Mouse (Mus musculus): Measurements from ENCODE around the gene Mylpf. TPM values are rescaled to one million over a fixed set of nuclear protein-coding genes. Genes with fewer than 3 reads are reported as not detected.
"Not testable (repeated sequence)": the region's sequence is repeated elsewhere in the genome, so short reads cannot be mapped to it uniquely, and the experiment has no call there.

Mylpf gene
- polyA plus RNA-seq, 2 experiments, result 609 to 1,104 TPM

GRCm38 (mm10) chr7:127234777-127235176 lies 26.1 kb downstream of the Mylpf start:
- H3K9ac ChIP-seq (ENCODE audit: low read depth, low read length, severe bottlenecking), result no peak overlapping the region
- H3K9me3 ChIP-seq (ENCODE audit: control insufficient read depth, low read length), result no peaks in the 10 kb centered on the region
- WGBS, result 84% methylated on average over 2 of the region's 2 CpGs
- peaks cover 55% of the 10 kb centered on the region for H3K36me3 ChIP-seq (ENCODE audit: control insufficient read depth, insufficient read depth, low read length)
- peaks cover 12% of the 10 kb centered on the region for H3K4me1 ChIP-seq (ENCODE audit: control insufficient read depth, insufficient read depth, low read length)
- H3K27ac ChIP-seq (replicated peaks; ENCODE audit: low read depth, low read length), result no peak overlapping the region
- no peak overlapping the region for H3K4me3 ChIP-seq (replicated peaks; ENCODE audit: low read length)
- TF ChIP-seq POLR2A (IDR thresholded peaks at IDR 0.05; ENCODE audit: borderline replicate concordance, extremely low read depth, insufficient read depth, insufficient read length), result no peak
- ATAC-seq (ENCODE audit: low FRiP score, low read depth) (no peak), DNase-seq (ENCODE audit: low spot score) (no peak)
- H3K4me2 ChIP-seq (replicated peaks; ENCODE audit: low read depth, low read length, severe bottlenecking), result no peak overlapping the region
- H3K27me3 ChIP-seq (ENCODE audit: control insufficient read depth, insufficient read depth, low read length), result no peaks in the 10 kb centered on the region

- 37% methylated on average over 2 of the region's 2 CpGs for WGBS
- no peaks in the 10 kb centered on the region for H3K27me3 ChIP-seq (ENCODE audit: control insufficient read depth, insufficient read depth, low read length)
- peak overlapping the region; percentile 86 for H3K27ac ChIP-seq (replicated peaks; ENCODE audit: low read depth, low read length)
- ATAC-seq (ENCODE audit: low FRiP score, low read depth), result no peak
- no peaks in the 10 kb centered on the region for H3K9me3 ChIP-seq (ENCODE audit: control insufficient read depth, low read length)
- no peak for DNase-seq (ENCODE audit: low spot score)
- peaks cover 16% of the 10 kb centered on the region for H3K4me1 ChIP-seq (ENCODE audit: control insufficient read depth, insufficient read depth, low read length)
- no peak for TF ChIP-seq POLR2A (IDR thresholded peaks at IDR 0.05; ENCODE audit: borderline replicate concordance, extremely low read depth, insufficient read depth, insufficient read length)
- H3K9ac ChIP-seq (ENCODE audit: low read depth, low read length, severe bottlenecking), result peak overlapping the region; percentile 95; the same call in 1 of the 2 replicates
- H3K36me3 ChIP-seq (ENCODE audit: control insufficient read depth, insufficient read depth, low read length), result peaks cover 28% of the 10 kb centered on the region
- H3K4me2 ChIP-seq (replicated peaks; ENCODE audit: low read depth, low read length, severe bottlenecking), result peak overlapping the region; percentile 62
- H3K4me3 ChIP-seq (replicated peaks; ENCODE audit: low read length), result peak overlapping the region; percentile 87
Measured at GRCm38 (mm10) chr7:127243361-127243867, 34.7 kb downstream of the Mylpf start.

- Histone ChIP-seq H3K9me3 (ENCODE audit: control insufficient read depth, low read length) (no peaks in the 10 kb centered on the region), H3K27me3 (ENCODE audit: control insufficient read depth, insufficient read depth, low read length) (no peaks in the 10 kb centered on the region), H3K36me3 (ENCODE audit: control insufficient read depth, insufficient read depth, low read length) (peaks cover 25% of the 10 kb centered on the region), H3K4me1 (ENCODE audit: control insufficient read depth, insufficient read depth, low read length) (peaks cover 16% of the 10 kb centered on the region), H3K4me3 (replicated peaks; ENCODE audit: low read length) (peak within 1 kb of the TSS; percentile 87), H3K9ac (ENCODE audit: low read depth, low read length, severe bottlenecking) (peak within 1 kb of the TSS; percentile 95), H3K4me2 (replicated peaks; ENCODE audit: low read depth, low read length, severe bottlenecking) (peak within 1 kb of the TSS; percentile 62), H3K27ac (replicated peaks; ENCODE audit: low read depth, low read length) (peak within 1 kb of the TSS; percentile 86)
- peak; percentile 78; the same call in 1 of the 2 replicates for TF ChIP-seq POLR2A (IDR thresholded peaks at IDR 0.05; ENCODE audit: borderline replicate concordance, extremely low read depth, insufficient read depth, insufficient read length)
- under 1% methylated on average over 35 of the region's 56 CpGs for WGBS
- ATAC-seq (ENCODE audit: low FRiP score, low read depth), result peak; percentile 96
- DNase-seq (ENCODE audit: low spot score), result peak; percentile 96
Measured at GRCm38 (mm10) chr7:127243870-127244657, 35.4 kb downstream of the Mylpf start, which contains the start of gene Zfp771. TSS of gene Zfp771 (plus strand) at chr7:127244274.

GRCm38 (mm10) chr7:127244658-127245510 lies 36.2 kb downstream of the Mylpf start:
- WGBS, result 8% methylated on average over 29 of the region's 33 CpGs
- DNase-seq (ENCODE audit: low spot score) (peak; percentile 27), ATAC-seq (ENCODE audit: low FRiP score, low read depth) (peak; percentile 73)
- peaks cover 33% of the 10 kb centered on the region for H3K36me3 ChIP-seq (ENCODE audit: control insufficient read depth, insufficient read depth, low read length)
- no peaks in the 10 kb centered on the region for H3K27me3 ChIP-seq (ENCODE audit: control insufficient read depth, insufficient read depth, low read length)
- H3K27ac ChIP-seq (replicated peaks; ENCODE audit: low read depth, low read length), result peak overlapping the region; percentile 86
- peak overlapping the region; percentile 87 for H3K4me3 ChIP-seq (replicated peaks; ENCODE audit: low read length)
- peak overlapping the region; percentile 62 for H3K4me2 ChIP-seq (replicated peaks; ENCODE audit: low read depth, low read length, severe bottlenecking)
- TF ChIP-seq POLR2A (IDR thresholded peaks at IDR 0.05; ENCODE audit: borderline replicate concordance, extremely low read depth, insufficient read depth, insufficient read length), result no peak
- H3K9me3 ChIP-seq (ENCODE audit: control insufficient read depth, low read length), result no peaks in the 10 kb centered on the region
- H3K4me1 ChIP-seq (ENCODE audit: control insufficient read depth, insufficient read depth, low read length), result peaks cover 16% of the 10 kb centered on the region
- peak overlapping the region; percentile 95 for H3K9ac ChIP-seq (ENCODE audit: low read depth, low read length, severe bottlenecking)

GRCm38 (mm10) chr7:127250511-127250910 lies 41.8 kb downstream of the Mylpf start:
- Histone ChIP-seq H3K36me3 (ENCODE audit: control insufficient read depth, insufficient read depth, low read length) (peaks cover 49% of the 10 kb centered on the region), H3K4me1 (ENCODE audit: control insufficient read depth, insufficient read depth, low read length) (peaks cover 18% of the 10 kb centered on the region)
- H3K9me3 ChIP-seq (ENCODE audit: control insufficient read depth, low read length); H3K4me3 ChIP-seq (replicated peaks; ENCODE audit: low read length); H3K9ac ChIP-seq (ENCODE audit: low read depth, low read length, severe bottlenecking); H3K27ac ChIP-seq (replicated peaks; ENCODE audit: low read depth, low read length); DNase-seq (ENCODE audit: low spot score); ATAC-seq (ENCODE audit: low FRiP score, low read depth); H3K27me3 ChIP-seq (ENCODE audit: control insufficient read depth, insufficient read depth, low read length); H3K4me2 ChIP-seq (replicated peaks; ENCODE audit: low read depth, low read length, severe bottlenecking): not testable (repeated sequence)
- WGBS, result 93% methylated on average over 8 of the region's 8 CpGs

All from limb, embryonic 14.5 days (tissue).